Mouse (Mus musculus) G1E (cell line): ENCODE measurements around the gene Tas2r119.

Experiments
- CTCF ChIP-seq: IDR thresholded peaks from 2 replicates; pipeline ENCODE4 v1.5.1; 2012; ENCODE audit warnings: low read depth, low read length, inconsistent platforms, mixed read lengths
- GATA1 ChIP-seq: IDR thresholded peaks from 2 replicates; pipeline ENCODE4 v1.6.1; 2012; ENCODE audit warnings: borderline replicate concordance, low read length, inconsistent platforms, mixed read lengths

GRCm38 (mm10) chr15:32141657-32142056 is 35.4 kb upstream of the Tas2r119 start:
- TF ChIP-seq CTCF = no peak
- no peak for TF ChIP-seq GATA1
